Mouse (Mus musculus): ENCODE data around the gene Slc25a42. TPM values are rescaled to one million over a fixed set of nuclear protein-coding genes. Genes with fewer than 3 reads are reported as not detected.

Gene Slc25a42
- total RNA-seq, 2 experiments from 2014 or later = 34.9 to 42.0 TPM

DNA sequence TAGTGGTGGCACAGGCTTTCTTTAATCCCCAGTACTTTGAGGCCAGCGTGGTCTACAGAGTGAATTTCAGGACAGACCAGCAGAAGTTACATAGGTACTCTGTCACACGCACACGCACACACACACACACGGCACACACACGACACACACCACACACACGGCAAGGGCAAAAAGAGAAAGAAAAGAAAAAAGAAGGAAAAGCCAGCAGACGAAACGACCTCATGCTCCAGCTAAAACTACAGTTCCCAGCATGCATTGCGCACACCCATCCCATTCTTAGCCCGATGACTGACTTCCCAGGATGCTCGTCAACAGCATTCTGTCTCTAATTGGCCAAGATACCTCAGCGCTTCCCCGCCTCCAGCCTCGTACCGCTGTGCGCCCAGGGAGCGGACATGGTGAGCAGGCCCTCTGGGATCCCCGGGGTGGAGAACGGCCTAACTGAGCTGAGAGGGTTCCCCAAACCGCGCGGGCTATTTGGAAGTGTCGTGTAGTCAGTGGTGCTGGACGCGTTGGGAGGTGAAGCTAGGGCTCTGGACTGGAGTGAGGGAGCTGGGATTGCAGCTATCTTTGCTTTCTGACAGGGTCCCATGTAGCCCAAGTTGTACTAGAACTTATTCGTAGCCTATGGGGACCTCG is 39.9 kb downstream of the Slc25a42 start, which contains the start of gene Tmem161a:
Gene Tmem161a, plus strand, starts transcription at position 314 of the 639 bp plus-strand sequence.
- DNase-seq (ENCODE audit: extremely low spot score in 1 of 2, low spot score in 1 of 2) = peak; percentile 79

DNA sequence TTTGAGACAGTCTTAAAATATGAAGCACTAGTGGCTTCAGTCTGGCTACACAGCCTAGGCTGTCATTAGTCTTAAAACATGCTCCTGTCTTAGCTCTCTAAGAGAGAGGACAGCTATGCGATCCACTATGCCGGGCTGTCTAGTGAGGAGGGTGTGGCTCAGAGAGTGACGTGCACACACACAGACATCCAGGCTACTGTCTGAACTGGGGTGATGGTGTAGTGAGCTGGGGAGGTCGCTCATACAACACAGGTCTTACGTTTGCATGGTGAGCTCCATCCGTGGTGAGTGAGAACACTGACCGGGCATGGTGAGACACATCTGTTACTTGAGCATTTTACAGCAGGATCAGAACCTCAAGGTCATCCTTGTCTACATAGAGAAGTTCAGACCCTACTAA is 40.9 kb downstream of the Slc25a42 start:
- DNase-seq (ENCODE audit: extremely low spot score in 1 of 2, low spot score in 1 of 2) = no peak

DNA sequence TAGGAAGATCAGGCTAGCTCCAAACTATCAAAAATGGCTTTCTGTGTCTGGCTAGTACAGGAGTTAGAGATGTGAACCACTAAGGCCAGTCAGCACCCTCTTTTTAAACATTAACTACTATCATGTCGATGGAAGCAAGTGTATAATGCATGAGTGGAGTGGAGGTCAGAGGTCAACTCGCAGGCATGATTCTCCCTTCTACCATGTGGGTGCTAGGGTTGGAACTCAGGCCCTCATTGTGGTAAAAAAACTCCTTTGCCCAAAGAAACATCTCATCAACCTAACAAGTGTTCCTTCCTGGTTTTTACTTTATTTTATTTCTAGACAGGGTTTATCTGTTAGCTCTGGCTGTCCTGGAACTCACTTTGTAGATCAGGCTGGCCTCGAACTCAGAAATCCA is 41.4 kb downstream of the Slc25a42 start:
- no peak for DNase-seq (ENCODE audit: extremely low spot score in 1 of 2, low spot score in 1 of 2)

DNA sequence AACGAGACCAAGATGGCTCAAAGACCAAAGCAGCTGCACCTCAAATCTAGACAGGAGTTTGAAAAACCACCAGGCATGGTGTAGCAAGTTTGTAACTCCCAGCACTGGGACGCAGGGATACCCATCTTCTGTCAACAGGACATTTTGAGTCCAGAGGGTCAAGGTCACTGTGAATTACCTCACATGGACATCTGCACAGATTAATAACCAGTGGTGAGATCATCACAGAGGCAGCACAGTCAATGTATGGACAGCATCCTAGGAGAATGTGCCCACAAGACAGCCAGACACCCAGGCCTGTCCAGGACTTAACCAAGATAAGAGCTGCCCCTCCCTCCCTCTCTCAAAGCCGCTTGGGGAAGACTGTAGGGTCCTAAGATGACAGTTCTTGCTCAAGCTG is 42.0 kb downstream of the Slc25a42 start:
- DNase-seq (ENCODE audit: extremely low spot score in 1 of 2, low spot score in 1 of 2) = no peak

DNA sequence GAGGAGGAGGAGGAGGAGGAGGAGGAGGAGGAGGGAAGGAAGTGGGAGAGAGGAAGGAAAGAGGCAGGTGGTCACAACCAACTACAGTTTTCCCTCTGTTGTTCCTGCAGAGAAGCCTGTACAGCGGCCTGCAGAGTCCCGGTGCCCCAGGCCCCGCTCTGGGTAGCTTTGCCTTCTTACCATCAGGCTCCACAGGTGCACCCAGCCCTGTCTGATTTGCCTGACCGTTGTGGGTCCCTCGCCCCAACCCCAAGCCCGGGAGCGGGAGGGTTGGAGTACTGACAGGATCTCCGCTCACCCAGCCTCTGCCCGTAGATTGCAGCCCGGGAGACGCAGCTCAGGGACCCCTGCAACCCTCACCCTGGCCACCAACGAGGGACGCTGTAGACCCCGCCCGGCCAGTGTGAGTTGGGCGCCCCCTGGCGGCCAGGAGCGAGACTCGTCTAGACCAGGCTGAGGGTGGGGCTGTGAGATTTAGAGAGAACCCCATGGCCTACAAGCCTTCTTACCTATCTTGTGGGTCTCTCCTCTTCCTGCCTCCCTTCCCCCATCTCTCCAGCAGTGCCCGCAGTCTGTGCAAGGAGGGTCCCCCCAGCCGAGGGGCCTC is 45.5 kb downstream of the Slc25a42 start:
- DNase-seq (ENCODE audit: extremely low spot score in 1 of 2, low spot score in 1 of 2) = peak; percentile 46 to 79

DNA sequence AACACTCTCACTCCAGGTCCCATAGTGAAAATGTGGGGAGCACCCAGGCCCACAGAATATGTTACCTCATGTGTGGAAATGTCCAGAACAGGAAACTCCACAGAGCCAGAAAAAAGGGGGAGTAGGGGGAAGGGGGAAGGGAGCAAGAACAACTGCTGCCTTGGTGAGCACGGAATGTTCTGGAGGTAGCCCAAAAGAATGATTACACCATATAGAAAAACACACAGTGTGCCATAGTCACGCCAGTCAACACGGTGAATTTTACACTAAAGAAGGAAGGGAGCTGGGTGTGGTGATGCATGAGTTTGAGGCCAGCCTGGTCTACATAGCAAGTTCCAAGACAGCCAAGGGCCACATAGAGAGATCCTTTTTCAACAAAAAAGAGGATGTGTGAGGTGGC is 48.8 kb downstream of the Slc25a42 start:
- DNase-seq (ENCODE audit: extremely low spot score in 1 of 2, low spot score in 1 of 2) = no peak

DNA sequence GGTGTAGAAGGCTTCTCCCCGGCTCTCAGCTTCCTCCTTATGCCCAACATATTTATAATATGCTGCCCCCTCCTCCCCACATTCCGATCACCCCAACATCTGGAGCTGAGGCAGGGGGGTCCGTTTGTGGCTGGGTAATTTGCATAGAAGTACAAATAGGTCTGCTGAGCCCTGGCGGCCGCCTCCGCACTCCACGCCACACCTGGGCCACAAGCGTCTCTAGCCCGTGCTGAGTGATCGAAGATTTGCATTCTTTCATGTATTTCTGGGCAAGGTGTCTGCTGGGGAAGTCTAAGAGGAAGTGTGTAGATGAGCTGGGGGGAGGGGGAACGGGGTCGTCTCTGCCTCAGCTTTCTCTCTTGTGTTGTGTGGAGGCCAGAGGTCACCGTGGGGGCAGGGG is 52.1 kb downstream of the Slc25a42 start:
- DNase-seq (ENCODE audit: extremely low spot score in 1 of 2, low spot score in 1 of 2) = no peak

DNA sequence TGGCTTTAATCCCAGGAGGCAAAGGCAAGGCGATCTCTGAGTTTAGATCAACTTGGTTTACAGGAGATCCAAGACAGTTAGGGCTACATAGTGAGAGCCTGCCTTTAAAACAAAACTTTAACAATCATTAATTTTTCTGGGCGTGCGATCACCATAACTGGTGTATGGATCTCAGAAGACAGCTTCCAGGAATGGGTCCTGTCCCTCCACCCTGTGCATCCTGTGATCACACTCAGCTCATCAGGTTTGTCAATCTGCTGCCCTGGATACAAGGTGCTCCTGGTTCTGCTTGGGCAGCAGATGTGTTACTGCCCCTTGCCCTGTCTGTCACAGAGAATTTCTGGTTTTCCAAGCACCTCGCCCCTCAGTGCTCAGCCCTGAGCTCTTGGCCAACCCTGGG is 52.9 kb downstream of the Slc25a42 start:
- DNase-seq (ENCODE audit: extremely low spot score in 1 of 2, low spot score in 1 of 2) = no peak

DNA sequence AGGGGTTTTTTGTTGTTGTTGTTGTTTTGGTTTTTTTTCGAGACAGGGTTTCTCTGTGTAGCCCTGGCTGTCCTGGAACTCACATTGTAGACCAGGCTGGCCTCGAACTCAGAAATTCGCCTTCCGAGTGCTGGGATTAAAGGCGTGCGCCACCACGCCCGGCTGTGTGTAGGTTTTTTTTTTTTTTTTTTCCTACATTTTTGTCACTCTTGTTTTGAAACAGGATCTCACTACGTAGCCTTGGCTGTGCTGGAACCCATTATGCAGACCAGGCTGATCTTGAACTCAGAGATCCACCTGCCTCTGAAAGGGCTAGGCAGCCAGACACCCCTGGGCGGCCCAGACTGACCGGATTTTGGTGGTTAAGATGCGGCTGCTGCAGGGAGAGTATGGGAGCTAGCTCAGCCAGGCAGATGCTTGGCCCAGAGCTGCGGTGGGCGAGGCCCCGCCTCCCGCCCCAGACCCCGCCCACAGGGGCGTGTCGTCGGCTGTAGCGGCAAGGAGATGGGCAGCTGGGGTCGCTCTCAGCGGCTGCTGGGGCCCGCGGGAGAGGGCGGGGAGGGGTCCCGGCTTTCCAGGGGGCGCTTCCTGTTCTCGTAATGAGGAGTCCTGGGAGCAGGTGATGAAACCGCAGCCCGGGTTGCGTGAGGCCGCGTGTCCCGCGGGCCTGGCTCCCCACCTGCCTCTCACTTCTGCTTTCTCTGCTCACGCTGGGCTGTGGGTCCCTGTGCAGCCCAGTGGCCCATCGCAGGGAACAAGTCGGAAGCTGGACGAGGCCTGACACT is 53.8 kb downstream of the Slc25a42 start:
- DNase-seq (ENCODE audit: extremely low spot score in 1 of 2, low spot score in 1 of 2) = peak; percentile 37 to 49

DNA sequence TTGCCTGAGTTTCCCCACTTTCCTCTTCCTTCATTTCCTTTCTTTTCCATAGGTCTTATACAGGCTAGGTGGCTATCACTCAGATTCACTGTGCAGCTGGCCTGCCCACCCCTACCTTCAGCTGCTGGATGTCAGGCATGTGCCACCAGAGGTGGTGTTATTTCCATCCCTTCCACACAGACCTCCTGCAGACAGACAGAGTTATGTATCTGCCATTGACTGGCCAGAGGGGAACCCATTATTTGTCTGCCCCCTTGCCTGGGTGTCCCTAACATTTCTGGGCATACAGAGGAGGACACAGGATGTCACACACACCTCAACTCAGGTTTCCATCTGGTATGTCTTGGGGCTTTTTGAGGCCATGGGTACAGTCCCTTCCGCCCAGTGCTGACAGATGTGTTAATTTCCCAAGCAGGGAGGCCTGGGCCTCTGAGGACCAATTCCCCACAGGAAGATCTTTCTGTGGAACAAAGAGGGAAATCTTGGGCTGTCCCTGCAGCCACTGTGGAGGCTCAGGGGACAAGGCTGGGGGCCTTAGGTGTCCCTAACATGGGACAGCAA is 54.8 kb downstream of the Slc25a42 start:
- DNase-seq (ENCODE audit: extremely low spot score in 1 of 2, low spot score in 1 of 2) = no peak

DNA sequence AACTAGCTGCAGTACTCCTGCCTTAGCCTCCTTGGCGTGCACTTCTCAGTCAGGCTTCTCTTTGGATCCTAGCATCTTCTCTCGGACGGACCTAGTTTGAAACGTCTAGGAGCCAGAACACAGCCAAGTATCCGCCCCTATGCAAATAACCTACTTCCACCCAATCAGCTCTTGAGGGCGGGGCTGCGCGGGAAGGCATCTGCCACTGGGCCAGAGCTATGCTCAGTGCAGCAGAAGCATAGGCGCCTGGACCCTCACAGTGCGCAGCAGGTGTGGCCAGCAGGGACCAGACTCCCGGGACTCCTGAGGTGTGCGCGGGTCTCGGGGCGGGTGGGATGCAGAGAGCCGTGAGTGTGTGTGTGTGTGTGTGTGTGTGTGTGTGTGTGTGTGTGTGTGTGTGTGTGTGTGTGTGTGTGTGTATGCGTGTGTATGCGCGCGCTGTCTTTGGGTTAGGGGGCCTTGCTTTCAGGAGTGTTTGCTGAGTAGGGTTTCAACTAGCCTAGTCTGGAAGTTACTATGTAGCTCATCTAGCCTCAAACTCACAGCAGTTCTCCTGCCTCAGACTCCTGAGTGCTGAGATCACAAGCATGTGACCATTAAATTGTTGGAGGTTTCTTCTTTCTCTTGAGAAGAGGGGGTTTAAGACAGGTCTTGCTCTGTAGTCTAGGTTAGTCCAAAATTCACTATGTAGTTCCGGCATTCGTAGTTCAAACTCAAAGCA is 59.4 kb downstream of the Slc25a42 start:
- peak; percentile 22 to 49 for DNase-seq (ENCODE audit: extremely low spot score in 1 of 2, low spot score in 1 of 2)

DNA sequence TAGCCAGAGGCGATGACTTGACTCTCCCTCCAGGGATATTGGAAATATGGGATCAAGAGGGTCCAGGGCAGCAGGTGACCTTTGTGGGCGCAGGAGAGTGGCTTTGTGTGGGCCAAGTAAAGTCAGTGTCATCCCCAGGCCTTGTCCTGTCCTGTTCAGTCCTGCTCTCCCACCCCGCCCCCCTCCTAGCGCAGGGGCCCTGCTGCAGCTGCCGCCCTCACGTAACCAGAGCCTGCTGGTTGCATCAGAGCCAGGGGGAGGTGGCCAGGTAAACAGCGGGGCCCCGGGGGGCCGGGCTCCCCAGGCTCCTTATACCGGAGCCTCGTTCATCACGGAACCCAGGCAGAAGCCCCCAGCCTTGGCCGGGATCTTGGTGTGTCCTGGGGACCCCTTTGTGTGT is 61.9 kb downstream of the Slc25a42 start:
- DNase-seq (ENCODE audit: extremely low spot score in 1 of 2, low spot score in 1 of 2) = no peak

DNA sequence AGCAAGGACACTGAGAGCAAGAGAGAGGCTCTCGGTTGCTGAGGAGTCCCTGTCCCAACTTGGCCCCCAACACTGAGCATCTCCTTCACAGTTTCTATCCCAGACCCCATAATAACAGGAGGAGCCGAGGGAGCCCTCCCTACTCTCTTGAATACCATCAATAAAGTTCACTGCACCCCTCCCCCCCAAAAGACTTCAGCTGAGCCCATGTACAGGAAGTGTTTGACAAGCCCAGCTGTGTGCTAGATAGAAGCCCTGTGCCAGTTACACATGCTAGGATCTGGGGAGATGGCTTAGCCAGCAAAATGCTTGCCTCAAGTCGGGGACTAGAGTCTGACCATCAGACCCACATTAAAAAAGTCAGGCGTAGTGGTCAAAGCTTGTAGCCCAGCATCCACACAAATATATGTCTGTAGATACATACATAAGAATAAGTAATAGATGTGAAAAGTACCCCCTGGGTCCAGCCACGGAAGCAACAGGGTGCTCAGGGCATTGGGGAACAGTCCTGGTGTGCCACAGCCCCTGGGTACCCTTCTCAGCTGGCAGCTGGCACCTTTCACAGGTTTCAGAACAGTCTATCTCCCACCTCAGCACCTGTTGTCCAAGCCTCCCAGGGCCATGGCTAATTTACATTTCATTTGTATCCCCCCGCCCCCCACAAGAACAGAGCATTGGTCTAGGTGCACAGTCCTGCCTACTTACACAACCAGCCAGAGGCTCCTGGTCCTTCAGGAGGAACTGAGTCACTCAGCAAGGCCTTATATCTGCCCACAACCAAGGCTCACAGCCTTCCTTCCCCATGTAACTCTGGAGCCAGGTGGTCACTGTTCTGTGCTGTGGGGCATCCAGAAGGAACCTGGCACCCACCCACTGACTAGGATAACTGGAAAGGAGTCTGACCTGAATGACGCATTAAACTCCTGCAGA is 64.2 kb downstream of the Slc25a42 start:
- DNase-seq (ENCODE audit: extremely low spot score in 1 of 2, low spot score in 1 of 2) = no peak

DNA sequence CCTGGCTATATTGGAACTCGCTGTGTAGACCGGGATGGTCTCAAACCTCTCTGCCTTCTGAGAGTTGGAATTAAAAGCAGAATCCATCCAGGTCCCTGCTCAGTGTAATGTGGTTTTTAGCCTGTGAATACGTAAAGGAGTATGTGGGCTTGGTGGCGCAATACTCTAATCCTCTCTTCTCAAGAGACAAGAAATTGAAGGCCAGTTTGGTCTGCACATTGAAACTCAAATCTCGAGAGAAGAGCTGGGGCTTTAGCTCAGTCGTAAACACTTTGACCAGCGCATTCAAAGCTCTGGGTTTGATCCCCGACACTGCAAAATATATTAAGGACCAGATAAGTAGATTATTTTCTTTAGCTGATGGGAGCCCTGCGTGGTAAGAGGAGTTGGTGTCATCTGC is 72.1 kb downstream of the Slc25a42 start:
- no peak for DNase-seq (ENCODE audit: extremely low spot score in 1 of 2, low spot score in 1 of 2)

DNA sequence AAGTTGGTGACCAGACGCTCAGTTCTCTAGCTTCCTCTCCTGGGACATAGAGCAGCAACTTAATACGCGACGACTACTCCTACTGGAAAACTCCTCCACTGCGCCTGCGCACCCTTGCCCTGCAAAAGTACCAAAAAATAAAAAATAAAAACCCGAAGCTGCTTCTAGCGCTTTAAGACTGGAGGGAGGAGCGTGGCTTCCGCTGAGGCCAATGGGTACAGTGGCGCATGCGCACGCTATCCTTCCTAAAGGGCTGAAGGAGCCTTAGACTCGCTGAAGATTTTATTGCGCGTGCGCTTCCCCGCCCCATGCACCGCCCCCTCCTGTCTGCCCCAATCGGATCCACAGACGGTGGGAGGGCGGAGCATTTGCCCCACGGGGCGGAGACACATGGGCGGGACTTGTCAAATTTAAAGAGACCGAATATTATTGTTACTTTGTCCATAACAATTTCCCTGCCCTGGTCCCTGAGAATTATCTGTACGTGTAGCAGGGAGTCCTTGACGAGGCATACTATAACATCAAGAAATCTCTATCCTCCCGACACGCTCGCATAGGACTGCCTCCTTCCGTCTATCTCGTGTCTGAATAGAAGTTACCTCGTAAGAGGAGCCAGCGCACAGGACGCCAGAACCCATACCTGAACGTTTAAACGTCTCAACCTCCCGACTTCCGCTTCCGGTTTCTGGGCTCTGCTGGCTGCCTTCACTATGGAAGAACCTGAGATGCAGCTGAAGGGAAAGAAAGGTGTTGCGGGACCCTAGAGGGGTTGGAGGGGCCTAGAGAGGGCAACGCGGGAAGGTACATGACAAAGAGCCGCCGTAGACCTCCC is 72.9 kb downstream of the Slc25a42 start, which contains the start of the genes Rfxank, Borcs8 and Mef2b:
Gene Rfxank, minus strand, starts transcription at position 129 of the 832 bp plus-strand sequence.
Gene Borcs8, plus strand, starts transcription at position 474 of the 832 bp plus-strand sequence.
Gene Mef2b, plus strand, starts transcription at position 686 of the 832 bp plus-strand sequence.
- DNase-seq (ENCODE audit: extremely low spot score in 1 of 2, low spot score in 1 of 2) = peak; percentile 87 to 91

DNA sequence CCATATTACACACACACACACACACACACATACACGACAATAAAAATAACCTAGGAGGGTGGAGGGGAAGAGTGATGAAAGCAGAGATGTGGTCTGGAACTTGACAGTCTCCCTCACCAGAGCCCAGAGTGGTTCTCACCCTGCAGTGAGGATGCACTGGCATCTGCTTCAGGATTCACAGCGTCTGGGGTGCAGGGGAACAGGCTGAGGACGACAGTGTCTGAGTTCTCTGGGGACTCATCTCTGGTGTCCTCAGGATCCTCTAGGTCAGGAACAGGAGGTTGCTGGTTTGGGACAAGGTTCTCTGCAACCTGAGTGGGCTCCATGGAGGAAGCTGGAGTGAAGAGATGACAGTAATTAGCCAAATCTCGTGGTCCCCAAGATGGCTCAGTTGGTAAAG is 74.2 kb downstream of the Slc25a42 start:
- DNase-seq (ENCODE audit: extremely low spot score in 1 of 2, low spot score in 1 of 2) = no peak

DNA sequence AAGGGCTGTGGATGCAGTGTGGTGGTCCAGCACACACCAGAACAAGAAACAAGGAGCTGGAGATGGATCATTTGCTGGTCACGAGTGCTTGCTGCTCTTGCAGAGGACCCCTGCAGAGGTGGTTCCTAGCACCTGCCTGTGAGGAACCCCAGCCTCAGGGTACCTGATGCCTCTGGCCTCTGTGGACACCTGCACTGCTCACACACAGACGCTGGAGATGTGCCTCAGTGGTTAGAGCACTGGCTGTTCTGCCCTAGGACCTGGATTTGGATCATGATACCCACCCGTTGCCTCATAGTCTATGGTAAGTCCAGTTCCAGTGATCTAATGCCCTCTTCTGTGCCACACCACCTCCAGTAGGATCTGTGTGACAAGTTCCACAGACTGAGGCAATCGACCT is 75.5 kb downstream of the Slc25a42 start:
- DNase-seq (ENCODE audit: extremely low spot score in 1 of 2, low spot score in 1 of 2) = no peak

DNA sequence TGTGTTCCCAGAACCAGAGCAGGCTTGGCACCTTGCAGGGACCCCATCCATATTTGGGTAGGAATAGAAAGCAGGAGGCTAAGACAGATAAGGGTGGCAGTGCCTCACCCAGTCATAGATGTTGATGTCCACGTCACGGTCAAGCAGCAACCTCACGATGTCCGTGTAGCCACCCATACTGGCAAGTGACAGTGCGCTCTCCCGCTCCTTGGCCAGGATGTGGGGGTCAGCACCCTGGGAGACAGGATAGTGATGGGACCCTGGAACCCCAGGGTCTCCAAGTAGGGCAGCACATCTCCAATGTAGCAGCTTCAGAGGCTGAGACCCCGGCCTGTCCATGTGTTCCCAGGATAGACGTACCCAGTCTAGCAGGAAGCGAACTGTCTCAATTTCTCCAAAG is 77.2 kb downstream of the Slc25a42 start:
- DNase-seq (ENCODE audit: extremely low spot score in 1 of 2, low spot score in 1 of 2) = no peak
